Mouse (Mus musculus) spleen, postnatal 36 days (tissue): ENCODE results near the gene 5031439G07Rik.
A peak's percentile ranks its signal among the peaks of the same experiment; 100 is the strongest.
"Not testable (repeated sequence)": the region's sequence is repeated elsewhere in the genome, so short reads cannot be mapped to it uniquely, and the experiment has no call there.

Experiments used
- DNase-seq, 2 experiments: peaks; one replicate each; pipeline ENCODE4 v3.0.0; 2022; ENCODE audit warnings: low spot score in 2 of 2, mixed read lengths in 1 of 2

Gene 5031439G07Rik

DNA sequence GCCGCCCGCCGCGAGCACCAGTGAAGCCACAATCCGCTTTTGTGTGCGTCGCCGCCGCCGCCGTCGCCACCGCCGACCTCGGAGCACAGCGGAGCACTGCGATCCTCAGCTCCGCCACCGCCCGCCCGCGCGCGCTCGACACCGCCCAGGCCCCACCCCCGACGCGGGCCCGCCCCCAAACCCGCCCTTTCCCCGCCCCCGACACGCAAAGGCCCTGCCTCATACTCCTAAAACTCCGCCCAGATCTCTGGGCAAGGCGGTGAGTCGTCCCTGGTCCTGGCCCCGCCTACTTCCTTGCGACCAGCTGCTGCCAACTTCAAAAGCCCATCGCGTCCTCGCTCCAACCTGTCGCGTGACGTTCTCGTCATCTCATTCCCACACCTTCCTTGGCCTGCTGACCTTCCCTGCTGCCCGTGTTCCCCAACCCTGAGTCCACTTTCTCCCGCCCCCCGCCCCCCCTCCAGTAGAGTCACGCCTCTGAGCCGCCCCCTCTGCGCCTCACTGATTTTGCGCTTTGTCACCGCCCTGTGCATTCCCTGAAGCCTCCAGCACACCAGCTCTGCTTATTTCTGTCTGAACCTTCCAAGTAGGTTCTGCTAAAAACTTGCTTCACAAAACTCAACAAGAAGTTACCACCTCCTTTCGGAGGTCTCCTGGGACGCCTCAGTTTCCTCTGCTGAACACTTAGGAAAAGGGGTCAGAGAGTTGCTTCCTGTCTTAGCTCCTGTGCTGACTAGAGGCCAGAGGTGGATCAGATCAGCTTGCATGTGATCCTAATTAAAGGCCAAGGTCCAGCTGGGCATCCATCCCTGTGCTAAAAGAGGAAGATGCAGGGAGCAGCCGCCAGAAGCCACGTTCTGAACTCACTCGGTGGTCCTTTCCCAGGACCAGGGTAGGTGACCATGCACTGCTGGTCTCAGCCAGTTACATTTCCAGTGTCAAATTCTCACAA lies at the start of gene 5031439G07Rik:
Gene 5031439G07Rik (minus strand): TSS at position 678 of the 952 bp plus-strand sequence.
- peak; percentile 92 to 94 for DNase-seq

DNA sequence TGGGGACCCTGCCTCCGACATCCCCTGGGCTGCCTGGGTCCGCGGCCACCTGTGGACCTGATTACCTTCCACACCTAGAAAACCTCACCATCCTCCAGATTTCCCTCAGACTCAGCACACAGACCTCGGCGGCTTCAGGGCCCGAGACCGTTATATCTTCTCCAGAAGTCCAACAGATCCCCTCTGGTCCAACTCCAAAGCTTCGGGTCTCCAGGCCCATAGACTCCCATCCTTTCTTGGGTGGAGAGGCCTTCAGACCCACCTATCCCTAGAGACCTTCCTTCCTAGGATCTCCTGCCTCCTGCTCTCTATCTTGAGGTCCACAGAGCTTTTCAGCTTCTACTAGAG lies 49.0 kb upstream of the 5031439G07Rik start:
- no peak for DNase-seq

DNA sequence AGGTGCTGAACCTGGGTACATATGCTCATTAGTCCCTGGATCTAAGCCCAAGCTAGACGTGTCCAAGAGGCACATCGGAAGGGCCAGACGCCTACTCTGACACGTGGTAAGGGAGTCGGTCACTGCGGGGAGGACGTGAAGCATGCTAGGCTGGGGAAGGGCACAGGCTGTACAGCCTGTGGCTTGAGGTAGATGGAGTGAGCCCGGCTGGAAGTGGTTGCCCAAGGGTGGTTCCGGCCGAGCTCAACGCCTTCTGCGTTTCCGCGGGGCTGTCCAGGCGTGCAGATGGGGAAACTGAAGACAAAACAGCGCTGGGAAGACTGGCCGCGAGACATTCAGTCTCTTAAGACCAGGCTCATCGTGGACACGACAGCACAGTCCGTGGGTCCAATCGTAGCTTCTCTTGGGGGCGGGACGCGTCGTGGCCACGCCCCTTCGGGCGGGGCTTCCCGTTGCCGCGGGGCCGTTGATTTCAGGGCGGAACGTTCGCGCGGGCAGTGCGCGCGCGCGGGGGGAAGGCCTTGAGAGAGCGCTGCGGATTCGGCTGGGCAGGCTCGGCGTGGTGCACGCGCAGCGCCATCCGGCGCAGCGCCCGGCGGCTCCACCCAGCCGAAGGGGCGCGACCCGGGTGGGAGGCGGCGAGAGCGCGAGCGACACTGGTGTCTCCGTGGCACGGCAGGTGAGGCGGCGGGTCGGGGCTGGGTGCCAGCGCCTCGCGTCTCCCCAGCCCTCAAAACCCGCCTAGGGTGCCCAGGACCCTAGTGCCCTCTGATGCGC lies 48.4 kb upstream of the 5031439G07Rik start:
- DNase-seq, result peak; percentile 95 to 96

DNA sequence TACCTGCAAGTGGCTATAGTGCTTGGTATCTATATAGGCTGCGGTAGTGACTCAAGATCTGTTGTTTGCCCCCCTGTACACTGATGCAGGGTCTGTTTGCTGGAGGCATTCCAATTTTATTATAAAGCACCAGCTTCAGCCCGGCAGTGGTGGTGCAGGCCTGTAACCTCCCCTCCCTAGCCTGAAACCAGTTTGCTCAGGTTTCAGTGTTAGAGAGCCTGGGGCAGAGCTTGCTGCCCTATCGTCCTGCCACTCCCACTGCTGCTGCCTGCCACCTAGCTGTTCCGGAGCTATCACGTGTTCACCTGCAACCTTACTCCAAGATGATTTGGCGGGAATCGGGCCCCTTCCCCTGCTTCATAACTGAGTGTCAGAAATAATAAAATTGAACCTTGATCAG lies 45.6 kb upstream of the 5031439G07Rik start:
- not testable (repeated sequence) for DNase-seq

DNA sequence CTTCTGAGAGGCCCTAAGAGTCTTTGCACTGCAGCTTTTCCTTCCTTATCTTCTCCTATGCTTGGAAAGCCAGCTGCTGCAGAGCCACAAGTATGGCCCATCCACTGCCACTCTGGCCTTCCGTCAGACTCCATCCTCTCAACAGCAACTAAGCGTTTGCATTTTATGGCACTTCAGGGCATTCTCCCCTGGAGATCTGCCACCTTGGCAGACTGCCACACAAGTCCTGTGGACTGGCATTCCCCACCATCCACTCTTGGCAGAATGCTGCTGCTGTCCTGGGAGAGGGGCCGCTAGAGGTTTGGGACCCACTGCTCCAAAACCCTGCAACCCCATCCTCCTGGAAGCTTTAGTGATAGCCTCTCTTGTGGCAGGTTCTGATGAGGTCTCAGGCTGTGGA lies 43.5 kb upstream of the 5031439G07Rik start:
- DNase-seq, result no peak

DNA sequence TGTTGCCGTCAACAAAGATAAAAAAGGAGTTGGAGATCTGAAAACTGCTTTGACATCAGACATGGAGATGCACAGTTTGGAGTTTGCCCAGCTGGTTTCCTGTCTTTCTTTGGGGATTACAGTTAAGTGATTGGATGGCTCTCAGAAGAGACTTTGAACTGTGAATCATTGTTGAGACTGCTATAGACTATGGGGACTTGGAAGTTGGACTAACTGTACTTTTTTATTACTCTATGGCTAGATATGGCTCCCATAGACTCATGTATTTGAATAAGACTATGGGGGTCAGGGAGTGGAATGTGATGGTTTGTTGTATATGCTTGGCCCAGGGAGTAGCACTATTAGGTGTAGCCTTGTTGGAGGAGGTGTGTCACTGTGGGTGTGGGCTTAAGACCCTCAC lies 42.3 kb upstream of the 5031439G07Rik start:
- DNase-seq, result not testable (repeated sequence)

DNA sequence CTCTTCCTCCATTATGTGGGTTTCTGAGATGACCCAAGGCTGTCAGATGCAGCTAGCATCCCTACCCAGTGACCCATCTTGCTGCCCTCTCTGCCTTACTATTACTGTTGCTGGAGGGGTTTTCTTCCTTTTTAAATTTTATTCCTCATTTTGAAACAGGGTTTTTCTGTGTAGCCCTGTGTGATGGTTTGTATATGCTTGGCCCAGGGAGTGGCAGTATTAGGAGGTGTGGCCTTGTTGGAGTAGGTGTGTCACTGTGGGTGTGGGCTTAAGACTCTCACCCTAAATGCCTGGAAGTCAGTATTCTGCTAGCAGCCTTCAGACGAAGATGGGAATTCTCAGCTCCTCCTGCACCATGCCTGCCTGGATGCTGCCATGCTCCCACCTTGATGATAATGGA lies 40.3 kb upstream of the 5031439G07Rik start, which contains the start of gene Fam118a:
Gene Fam118a (plus strand): TSS at position 301 of the 400 bp plus-strand sequence.
- DNase-seq, result not testable (repeated sequence)

DNA sequence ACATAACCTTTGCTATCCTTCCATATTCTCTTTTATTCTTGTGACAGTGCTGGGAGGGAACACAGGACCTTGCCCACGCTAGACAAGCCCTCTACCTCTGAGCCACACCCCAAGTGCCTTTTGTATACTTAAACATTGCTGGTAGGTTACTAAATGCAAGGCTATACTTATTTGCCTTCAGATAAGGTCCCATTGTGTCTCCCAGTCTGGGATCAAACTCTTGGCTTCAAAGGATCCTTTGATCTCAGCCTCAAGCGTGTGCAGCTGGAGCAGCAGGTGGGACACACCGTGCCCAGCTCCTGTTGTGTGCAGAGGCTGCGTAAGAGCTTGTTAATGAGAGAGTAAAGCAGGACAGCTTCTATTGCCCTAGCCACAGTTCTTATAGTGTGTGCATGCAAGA lies 39.4 kb upstream of the 5031439G07Rik start:
- DNase-seq, result no peak

DNA sequence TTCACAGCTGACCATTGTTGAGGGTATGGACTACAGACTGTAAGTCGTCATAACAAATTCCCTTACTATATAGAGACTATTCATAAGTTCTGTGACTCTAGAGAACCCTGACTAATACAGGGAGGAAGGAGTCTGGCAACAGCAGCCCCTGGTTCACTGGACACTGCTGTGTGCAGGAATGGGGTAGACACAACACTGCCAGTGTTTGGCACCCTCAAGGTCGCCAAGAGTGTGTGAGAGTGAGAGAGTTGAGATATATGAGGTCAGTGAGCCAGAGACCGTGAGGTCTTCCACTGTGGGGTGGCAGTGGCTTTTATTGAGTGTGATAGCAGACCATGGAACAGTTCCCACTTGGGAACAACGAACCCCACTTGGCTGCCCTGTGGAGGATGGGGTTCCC lies 37.8 kb upstream of the 5031439G07Rik start:
- no peak for DNase-seq

DNA sequence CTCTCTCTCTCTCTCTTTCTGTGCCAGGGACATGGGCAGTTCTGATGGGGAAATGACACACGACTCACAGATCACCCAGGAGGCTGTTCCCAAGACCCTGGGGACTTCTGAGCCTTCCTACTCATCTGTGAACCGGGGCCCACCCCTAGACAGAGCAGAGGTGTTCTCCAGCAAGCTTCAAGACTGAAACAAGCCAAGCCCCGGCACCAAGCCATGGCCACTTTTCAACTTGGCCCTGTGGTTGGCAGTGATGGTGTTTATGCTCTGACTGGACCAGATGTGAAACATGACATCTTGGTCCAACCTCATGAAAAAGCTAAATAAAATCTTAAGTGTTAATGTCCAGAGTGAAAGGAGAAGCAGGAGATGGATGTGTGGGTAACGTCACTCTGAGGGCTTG lies 33.9 kb upstream of the 5031439G07Rik start:
- no peak for DNase-seq

DNA sequence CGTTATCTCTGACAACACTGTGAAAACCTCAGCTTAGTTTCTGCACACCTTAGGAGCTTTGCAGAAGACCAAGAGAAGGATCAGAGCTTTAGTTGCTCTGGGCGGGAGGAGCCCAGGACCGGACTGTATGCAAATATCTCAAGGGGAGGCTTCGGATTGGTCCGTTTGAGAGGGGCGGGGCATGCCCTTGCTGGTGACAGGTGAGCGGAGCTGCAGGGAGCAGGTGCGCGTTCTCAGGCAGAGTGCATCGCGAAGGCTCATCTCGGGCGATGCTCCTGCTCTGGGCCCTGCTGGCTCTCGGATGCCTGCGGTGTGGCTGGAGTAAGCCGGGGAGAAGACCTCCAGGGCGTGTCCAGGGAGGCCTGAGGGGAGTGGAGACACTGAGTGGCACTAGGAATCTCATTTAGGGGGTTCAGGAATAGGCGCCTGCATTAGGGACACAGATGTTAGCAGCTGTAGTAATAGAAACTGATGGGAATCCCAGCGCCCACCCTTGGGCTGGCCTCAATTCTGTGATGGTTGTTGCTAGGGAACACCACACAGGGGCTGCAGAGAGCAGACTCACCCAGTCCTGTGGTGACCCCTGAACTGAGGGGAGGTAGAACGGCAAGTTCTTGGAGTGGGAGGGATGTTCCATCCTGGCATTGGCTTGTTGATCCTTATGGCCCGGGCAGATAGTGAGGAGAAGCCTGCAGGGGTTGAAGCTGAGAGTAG lies 28.8 kb upstream of the 5031439G07Rik start, which contains the start of gene Upk3a:
Gene Upk3a (plus strand): TSS at position 191 of the 714 bp plus-strand sequence.
- DNase-seq, result peak in 1 of 2 experiments; percentile 29

DNA sequence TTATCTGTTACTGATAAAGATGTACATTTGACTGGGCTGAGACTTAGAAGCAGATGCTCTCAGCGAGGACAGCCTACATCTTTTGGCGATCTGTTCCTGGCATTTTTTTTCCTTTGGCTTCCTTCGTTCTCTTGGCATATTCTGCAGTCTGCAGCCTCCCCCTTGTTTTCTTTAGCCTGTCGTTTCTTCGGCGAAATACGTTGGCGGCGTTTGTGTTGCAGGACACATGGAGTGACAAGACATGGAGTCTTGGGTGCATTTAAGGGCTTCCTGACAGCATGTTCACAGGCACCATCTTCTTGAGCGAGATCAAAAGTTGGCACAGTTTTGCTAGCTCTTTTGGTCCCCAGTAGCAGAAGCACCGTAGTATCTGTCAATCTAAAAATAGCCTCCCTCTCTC lies 27.4 kb upstream of the 5031439G07Rik start:
- no peak for DNase-seq

DNA sequence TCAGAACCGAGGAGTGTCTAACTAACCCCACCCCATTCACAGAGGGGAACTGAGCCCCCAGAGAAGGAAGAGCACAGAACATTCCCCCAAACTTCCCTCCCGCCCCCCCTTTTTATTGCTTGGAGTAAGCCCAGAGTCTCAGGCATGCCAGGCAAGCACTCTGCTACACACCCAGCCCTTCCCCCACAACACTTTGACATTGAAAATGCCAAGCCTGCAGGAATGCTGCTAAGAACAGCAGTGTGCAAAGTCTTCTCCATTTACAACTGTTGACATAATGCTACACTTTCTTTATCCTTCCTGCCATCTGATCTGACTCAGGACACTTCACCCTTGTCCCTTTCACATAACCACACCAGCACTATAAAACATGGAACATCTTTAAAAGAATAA lies 24.3 kb upstream of the 5031439G07Rik start:
- no peak for DNase-seq

DNA sequence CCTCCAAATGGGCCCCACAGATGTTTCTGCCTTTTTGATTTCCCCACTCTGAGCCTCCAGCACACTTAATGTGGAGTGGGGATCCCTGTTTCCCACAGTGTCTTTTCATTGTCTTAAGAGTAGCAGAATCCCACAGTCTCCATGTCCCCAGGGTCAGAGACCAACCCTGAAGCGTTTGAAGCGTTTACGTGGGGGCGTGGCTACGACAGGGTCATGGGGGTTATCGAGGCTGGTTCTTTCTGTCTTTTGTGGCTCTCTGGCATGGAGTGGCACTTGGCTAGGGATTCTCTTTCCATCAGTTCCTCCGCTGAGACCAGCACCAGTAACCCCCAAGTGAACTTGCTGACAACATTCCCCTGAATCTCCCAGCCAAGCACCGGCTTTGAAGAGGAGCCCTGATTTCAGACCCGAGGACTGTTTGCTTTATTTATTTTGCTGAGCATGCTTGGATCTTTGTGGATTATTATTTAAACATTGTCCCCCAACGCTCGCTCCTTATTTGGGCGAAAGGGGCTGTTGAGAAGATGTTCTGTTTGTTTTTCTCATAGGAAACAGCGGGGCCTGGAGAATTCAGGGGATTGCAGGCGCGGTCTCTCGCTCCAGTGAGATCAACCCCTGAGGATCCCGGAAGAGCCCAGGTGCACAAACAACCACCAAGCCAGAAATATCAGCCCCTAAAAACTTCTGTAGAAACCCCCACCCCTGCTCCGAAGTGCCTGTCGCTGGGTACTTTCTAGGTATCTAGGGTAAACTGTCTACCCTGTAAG lies 23.7 kb upstream of the 5031439G07Rik start:
- DNase-seq, result no peak

DNA sequence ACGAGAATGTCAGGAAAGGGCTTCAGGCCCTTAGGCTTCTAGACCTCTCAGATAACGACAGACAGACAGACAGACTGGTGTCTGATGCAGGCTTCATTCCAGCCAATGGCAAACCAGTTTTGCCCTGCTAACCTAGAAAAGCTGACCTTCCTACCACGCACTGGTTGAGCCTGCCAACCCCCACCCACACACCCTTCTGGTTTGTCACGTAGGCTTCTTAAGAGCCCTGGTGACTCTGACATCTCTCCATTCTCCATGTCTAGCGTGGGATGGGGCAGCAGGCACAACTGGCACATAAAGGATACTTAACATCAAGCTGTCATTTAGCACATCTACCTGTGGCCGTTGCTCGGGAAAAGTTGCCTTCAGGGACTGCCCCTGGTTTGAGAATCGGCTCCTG lies 21.3 kb upstream of the 5031439G07Rik start:
- DNase-seq, result no peak

DNA sequence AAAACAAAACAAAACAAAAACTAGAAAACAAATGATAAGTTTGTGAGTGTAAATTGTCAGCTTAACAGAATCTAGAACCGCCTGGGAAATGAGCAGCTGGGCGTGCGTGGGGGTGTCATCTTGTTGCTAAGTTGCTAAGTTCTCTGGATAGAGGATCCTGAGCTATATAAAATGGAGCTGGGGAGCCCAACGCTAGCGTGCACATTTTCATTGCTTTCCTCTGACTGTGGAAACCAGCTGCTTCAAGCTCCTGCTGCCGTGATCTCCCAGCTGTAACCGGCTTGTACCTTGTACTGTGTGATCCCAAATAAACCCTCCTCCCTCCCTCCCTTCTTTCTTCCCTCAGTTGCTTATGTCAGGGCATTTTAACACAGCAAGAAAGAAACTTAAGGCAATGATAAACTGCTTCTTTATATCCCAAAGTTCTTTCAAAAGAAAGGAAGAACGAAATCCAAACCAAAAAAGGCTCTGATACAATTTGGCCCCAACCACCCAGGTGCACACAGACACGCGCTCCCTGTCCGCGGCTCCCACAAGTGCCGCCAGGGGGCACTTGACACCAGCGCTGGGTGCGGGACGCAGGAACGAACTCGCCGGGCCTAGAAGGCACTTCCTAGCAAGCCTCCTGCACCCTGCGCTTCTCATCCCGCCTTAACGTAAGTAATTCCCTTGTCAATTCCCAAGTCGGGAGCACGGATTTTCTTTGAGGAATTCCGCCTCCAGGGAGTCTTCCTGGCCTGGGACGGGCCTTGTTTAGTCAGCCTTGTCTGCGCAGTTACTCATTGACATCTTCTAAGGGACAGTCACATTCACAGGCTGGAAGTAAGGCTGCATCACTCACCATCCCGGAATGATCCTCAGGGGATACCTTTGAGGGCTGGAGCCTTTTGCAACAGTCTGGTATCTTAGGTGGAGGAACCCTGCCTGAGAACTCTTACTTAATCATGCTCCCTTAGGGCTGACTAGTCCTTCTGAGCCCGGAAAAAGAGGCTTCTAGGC lies 12.9 kb upstream of the 5031439G07Rik start:
- peak; percentile 71 to 76 for DNase-seq

DNA sequence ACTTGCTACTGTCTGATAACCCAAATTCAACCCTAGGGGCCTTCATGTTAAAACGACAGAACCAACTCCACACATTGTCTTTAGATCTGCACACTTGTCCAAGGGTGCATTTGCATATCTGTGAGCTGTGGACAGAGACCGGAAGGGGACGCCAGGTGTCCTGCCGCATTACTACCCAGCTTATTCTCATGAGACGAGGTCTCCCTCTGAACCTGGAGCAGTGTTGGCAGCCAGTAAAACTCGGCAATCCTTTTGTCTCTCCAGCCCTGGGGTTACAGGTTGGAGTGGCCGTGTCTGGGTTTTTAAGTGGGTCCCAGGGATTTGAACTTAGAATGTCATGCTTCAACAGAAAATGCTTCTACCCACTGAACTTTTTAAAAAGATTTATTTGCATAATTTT lies 11.6 kb upstream of the 5031439G07Rik start:
- peak; percentile 69 to 75 for DNase-seq

DNA sequence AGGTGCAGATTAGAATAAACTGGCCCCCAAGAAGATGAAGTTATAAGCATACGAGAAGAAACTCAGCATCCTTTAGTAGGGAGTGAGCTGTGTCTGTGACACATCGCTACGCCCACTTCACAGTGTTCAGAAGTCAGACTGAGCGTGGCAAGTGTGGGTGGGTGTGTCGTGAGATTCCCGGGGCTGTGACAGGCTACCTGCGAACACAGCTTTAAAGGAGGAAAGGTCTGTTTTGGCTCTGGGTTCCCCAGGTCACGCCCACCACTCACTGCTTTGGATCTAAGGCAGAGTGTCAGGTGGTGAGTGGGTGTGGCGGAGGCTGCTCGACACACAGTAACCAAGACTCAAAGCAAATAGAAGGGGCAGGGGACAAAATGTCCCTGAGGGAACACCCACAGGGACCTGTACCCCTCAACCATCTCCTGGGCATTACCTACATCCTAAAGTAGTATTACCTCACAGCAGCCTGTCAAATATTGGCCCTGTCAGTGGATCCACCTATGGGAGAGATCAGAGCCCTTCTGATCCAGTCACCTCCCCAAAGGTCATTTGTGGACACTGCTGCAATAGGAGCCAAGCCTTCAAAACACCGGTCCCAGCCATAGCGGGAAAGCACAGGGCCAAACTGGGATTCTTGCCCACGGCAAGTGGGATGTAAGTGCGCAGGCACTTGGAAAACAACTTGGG lies 9.6 kb upstream of the 5031439G07Rik start:
- DNase-seq, result no peak

DNA sequence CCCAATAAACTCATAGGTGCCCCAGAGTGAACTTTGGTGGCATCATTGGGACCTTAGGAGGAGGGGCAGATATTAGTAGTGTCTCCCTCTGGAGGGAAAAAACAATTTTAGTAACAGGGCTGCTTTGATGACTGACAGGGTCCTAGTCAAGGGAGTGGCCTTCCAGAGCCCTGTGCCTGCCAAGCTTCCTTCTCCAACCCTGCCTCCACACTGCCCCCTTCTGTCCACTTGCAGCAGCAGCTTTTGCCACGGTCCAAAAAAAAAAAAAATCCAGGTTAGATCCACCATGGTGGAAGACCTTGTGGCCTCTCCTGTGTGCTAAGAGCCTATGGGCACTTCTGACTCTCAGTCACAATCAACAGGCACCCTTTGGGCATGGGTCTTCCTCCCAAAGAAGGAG lies 7.6 kb upstream of the 5031439G07Rik start:
- DNase-seq, result peak; percentile 58 to 62
